Mouse (Mus musculus): ENCODE results near the gene Fnbp4.

- TF ChIP-seq POLR2A (IDR thresholded peaks at IDR 0.05; ENCODE audit: borderline replicate concordance, control insufficient read depth, low read depth, low read length) (no peak), CTCF (IDR thresholded peaks at IDR 0.05; ENCODE audit: control insufficient read depth, insufficient read depth, low read length) (no peak)
Measured at GRCm38 (mm10) chr2:90818710-90819109, 73.5 kb downstream of the Fnbp4 start.
